Mouse (Mus musculus): Measurements from ENCODE around the gene Ier5. TPM values are rescaled to one million over a fixed set of nuclear protein-coding genes. Genes with fewer than 3 reads are reported as not detected.

Ier5 gene
- polyA plus RNA-seq, 1 experiment from 2014 or later: 10.8 TPM

- H3K36me3 ChIP-seq: no peaks in the 10 kb centered on the region
- peaks cover 28% of the 10 kb centered on the region for H3K4me1 ChIP-seq
- 84% methylated on average over 7 of the region's 7 CpGs for WGBS
- H3K4me2 ChIP-seq (replicated peaks): no peak overlapping the region
- no peaks in the 10 kb centered on the region; the same call in 1 of the 2 replicates for H3K27me3 ChIP-seq
- no peak overlapping the region for H3K9ac ChIP-seq
- ATAC-seq (ENCODE audit: insufficient number of reproducible peaks, low FRiP score, low TSS enrichment, low read depth): no peak
- no peak overlapping the region for H3K4me3 ChIP-seq (replicated peaks)
- H3K27ac ChIP-seq (replicated peaks): no peak overlapping the region
- no peaks in the 10 kb centered on the region for H3K9me3 ChIP-seq (replicated peaks)
Measured at GRCm38 (mm10) chr1:155062057-155062456, 37.4 kb downstream of the Ier5 start.

DNA sequence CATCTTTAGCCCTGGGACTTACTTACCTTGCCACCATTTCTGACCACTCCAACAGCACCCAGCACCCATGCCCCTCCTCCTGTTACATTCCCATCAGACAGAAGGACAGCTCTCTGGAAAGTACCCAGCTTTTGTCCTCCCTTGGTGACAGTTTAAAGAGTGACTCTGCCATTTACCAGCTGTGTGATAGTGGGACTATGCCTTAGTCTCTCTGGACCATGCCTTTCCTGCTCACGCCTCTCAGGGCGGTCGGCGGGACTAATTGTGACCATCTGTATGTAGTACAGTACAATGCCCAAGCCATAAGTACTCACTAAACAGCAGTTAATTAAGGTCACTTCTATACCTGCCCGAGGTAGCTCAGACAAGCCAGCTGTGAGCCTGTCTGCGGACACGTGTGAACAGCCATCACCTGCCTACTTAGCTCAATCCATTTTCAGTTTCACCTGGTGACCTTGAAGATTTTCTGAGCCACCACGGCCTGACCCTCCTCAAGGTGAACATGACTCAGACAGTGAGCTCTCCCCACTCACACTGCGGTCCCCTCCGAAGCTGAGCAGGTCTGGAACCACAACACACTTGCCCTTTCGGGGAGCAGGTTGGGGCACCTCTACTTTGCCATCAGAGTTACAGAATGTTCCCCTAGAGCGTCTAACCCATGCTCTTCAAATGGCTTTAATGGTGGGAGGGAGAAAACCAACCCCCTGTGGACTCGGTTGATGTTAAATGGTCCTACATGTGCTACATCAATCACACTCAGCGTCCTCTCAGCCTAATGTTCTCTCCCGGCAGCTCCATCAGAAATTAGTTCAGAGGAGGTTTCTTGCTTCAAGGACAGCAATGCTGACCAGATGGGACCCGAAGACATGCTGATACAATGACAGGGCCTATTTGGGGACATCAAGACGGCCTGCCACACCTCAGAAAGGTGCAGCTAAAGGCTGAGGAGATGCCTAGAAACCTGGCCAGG, 38.3 kb downstream of the Ier5 start:
- WGBS: 67% methylated on average over 17 of the region's 17 CpGs
- H3K9me3 ChIP-seq (replicated peaks): no peaks in the 10 kb centered on the region
- no peaks in the 10 kb centered on the region; the same call in 1 of the 2 replicates for H3K27me3 ChIP-seq
- H3K4me3 ChIP-seq (replicated peaks): no peak overlapping the region
- H3K27ac ChIP-seq (replicated peaks): no peak overlapping the region
- H3K9ac ChIP-seq: no peak overlapping the region
- H3K4me1 ChIP-seq: peaks cover 25% of the 10 kb centered on the region
- H3K4me2 ChIP-seq (replicated peaks): no peak overlapping the region
- no peaks in the 10 kb centered on the region for H3K36me3 ChIP-seq
- ATAC-seq (ENCODE audit: insufficient number of reproducible peaks, low FRiP score, low TSS enrichment, low read depth): no peak

- Histone ChIP-seq H3K9me3 (replicated peaks) (no peaks in the 10 kb centered on the region), H3K27me3 (no peaks in the 10 kb centered on the region; the same call in 1 of the 2 replicates), H3K27ac (replicated peaks) (no peak overlapping the region), H3K36me3 (no peaks in the 10 kb centered on the region), H3K4me2 (replicated peaks) (no peak overlapping the region), H3K4me1 (peaks cover 27% of the 10 kb centered on the region), H3K9ac (no peak overlapping the region), H3K4me3 (replicated peaks) (no peak overlapping the region)
- WGBS: 55% methylated on average over 5 of the region's 5 CpGs
- no peak for ATAC-seq (ENCODE audit: insufficient number of reproducible peaks, low FRiP score, low TSS enrichment, low read depth)
Measured at GRCm38 (mm10) chr1:155060261-155060660, 39.2 kb downstream of the Ier5 start.

DNA sequence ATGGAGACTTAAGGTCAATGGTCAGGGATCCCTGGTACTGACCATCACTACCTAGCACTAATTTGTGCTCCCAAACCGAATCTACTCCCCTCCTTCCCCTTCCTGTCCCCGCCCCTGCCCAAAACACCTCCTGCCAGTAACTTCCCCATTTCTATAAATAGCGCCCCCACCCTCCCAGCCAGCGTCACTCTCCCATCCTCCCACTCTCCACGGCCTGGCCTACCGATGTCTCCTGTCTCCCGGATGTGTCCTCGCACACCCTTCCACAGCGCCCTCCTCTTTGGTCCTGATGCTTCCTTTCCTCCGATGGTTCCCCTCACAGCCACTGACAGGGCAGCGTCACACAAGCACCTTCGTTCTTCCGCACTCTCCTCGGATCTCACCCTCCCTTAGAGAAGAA, 39.9 kb downstream of the Ier5 start:
- WGBS: 25% methylated on average over 14 of the region's 14 CpGs
- ATAC-seq (ENCODE audit: insufficient number of reproducible peaks, low FRiP score, low TSS enrichment, low read depth): no peak

GRCm38 (mm10) chr1:155058099-155059012, 41.1 kb downstream of the Ier5 start:
- no peak for ATAC-seq (ENCODE audit: insufficient number of reproducible peaks, low FRiP score, low TSS enrichment, low read depth)
- no peaks in the 10 kb centered on the region for H3K36me3 ChIP-seq
- 58% methylated on average over 6 of the region's 6 CpGs for WGBS
- H3K9ac ChIP-seq: no peak overlapping the region
- H3K9me3 ChIP-seq (replicated peaks): no peaks in the 10 kb centered on the region
- peaks cover 41% of the 10 kb centered on the region for H3K4me1 ChIP-seq
- H3K4me3 ChIP-seq (replicated peaks): no peak overlapping the region
- H3K27ac ChIP-seq (replicated peaks): no peak overlapping the region
- H3K27me3 ChIP-seq: no peaks in the 10 kb centered on the region; the same call in 1 of the 2 replicates
- no peak overlapping the region for H3K4me2 ChIP-seq (replicated peaks)

More for the DNA sequence above, 39.9 kb downstream of the Ier5 start:
- no peaks in the 10 kb centered on the region for H3K36me3 ChIP-seq
- H3K9me3 ChIP-seq (replicated peaks): no peaks in the 10 kb centered on the region
- no peak overlapping the region for H3K4me3 ChIP-seq (replicated peaks)
- H3K9ac ChIP-seq: no peak overlapping the region
- peaks cover 33% of the 10 kb centered on the region for H3K4me1 ChIP-seq
- H3K4me2 ChIP-seq (replicated peaks): no peak overlapping the region
- H3K27me3 ChIP-seq: no peaks in the 10 kb centered on the region; the same call in 1 of the 2 replicates
- H3K27ac ChIP-seq (replicated peaks): no peak overlapping the region

DNA sequence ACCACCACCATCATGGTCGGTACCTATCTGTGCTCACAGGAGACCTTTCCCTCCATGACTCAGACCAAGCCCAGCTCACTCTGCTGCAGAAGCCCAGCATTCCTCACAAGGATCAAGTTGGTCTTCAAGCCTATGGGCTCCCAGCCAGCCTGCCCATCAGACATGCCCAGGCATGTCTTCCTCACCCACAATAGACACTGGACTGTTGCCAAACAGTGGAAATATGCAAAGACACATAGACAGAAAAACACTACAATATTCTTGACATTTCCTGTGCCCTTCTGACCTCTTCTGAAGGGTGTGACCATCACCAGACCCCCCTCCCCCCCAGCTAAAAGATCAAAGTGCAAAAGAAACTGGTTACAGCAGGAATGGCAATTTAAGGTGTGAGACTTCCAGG, 43.3 kb downstream of the Ier5 start:
- Histone ChIP-seq H3K4me3 (replicated peaks) (no peak overlapping the region), H3K4me1 (peaks cover 63% of the 10 kb centered on the region), H3K36me3 (no peaks in the 10 kb centered on the region), H3K9me3 (replicated peaks) (no peaks in the 10 kb centered on the region), H3K27me3 (no peaks in the 10 kb centered on the region), H3K27ac (replicated peaks) (no peak overlapping the region), H3K4me2 (replicated peaks) (no peak overlapping the region), H3K9ac (no peak overlapping the region)
- 86% methylated on average over 1 of the region's 1 CpGs for WGBS
- ATAC-seq (ENCODE audit: insufficient number of reproducible peaks, low FRiP score, low TSS enrichment, low read depth): no peak

GRCm38 (mm10) chr1:155055041-155055440, 44.4 kb downstream of the Ier5 start:
- 10% methylated on average over 3 of the region's 3 CpGs for WGBS
- peak; percentile 25; the same call in 1 of the 2 replicates for ATAC-seq (ENCODE audit: insufficient number of reproducible peaks, low FRiP score, low TSS enrichment, low read depth)
- no peak overlapping the region for H3K4me2 ChIP-seq (replicated peaks)

GRCm38 (mm10) chr1:155054366-155054965, 45.0 kb downstream of the Ier5 start:
- Histone ChIP-seq H3K9me3 (replicated peaks) (no peaks in the 10 kb centered on the region), H3K27ac (replicated peaks) (peak overlapping the region; percentile 78), H3K27me3 (no peaks in the 10 kb centered on the region), H3K9ac (no peak overlapping the region), H3K4me1 (peaks cover 68% of the 10 kb centered on the region), H3K36me3 (no peaks in the 10 kb centered on the region), H3K4me3 (replicated peaks) (no peak overlapping the region), H3K4me2 (replicated peaks) (no peak overlapping the region)
- 12% methylated on average over 6 of the region's 6 CpGs for WGBS
- peak; percentile 11; the same call in 1 of the 2 replicates for ATAC-seq (ENCODE audit: insufficient number of reproducible peaks, low FRiP score, low TSS enrichment, low read depth)

More at GRCm38 (mm10) chr1:155055041-155055440, 44.4 kb downstream of the Ier5 start:
- H3K9ac ChIP-seq: no peak overlapping the region
- no peaks in the 10 kb centered on the region for H3K9me3 ChIP-seq (replicated peaks)
- H3K4me3 ChIP-seq (replicated peaks): no peak overlapping the region
- peak overlapping the region; percentile 78 for H3K27ac ChIP-seq (replicated peaks)
- peaks cover 66% of the 10 kb centered on the region for H3K4me1 ChIP-seq
- no peaks in the 10 kb centered on the region for H3K36me3 ChIP-seq
- H3K27me3 ChIP-seq: no peaks in the 10 kb centered on the region

- H3K27me3 ChIP-seq: no peaks in the 10 kb centered on the region
- no peaks in the 10 kb centered on the region for H3K9me3 ChIP-seq (replicated peaks)
- no peak overlapping the region for H3K4me3 ChIP-seq (replicated peaks)
- ATAC-seq (ENCODE audit: insufficient number of reproducible peaks, low FRiP score, low TSS enrichment, low read depth): no peak
- peaks cover 66% of the 10 kb centered on the region for H3K4me1 ChIP-seq
- WGBS: 62% methylated on average over 1 of the region's 1 CpGs
- no peak overlapping the region for H3K9ac ChIP-seq
- H3K4me2 ChIP-seq (replicated peaks): no peak overlapping the region
- no peaks in the 10 kb centered on the region for H3K36me3 ChIP-seq
- H3K27ac ChIP-seq (replicated peaks): peak overlapping the region; percentile 78
Measured at GRCm38 (mm10) chr1:155053296-155053695, 46.1 kb downstream of the Ier5 start.

DNA sequence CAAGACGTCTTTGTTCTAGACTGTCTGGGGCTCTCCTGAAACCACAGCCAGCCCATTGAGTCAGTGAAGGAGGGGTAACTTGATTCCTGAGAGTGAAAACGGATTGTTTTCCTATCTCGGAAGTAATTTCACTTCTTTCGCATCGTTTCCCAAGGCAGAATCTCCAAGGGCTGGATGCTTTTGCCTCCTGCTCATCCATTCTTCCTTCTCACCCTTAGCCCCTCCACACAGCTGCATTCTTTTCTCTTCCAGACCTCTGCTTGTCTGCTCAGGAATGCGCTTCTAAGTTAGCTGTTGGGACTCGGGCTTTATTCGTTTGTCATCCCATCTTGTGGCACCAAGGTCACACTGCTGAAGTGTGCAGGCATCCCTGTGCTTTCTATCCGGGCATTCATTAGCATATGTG, 46.7 kb downstream of the Ier5 start:
- Histone ChIP-seq H3K9me3 (replicated peaks) (no peaks in the 10 kb centered on the region), H3K9ac (no peak overlapping the region), H3K4me3 (replicated peaks) (no peak overlapping the region), H3K4me1 (peaks cover 66% of the 10 kb centered on the region), H3K36me3 (no peaks in the 10 kb centered on the region), H3K27ac (replicated peaks) (peak overlapping the region; percentile 78), H3K4me2 (replicated peaks) (no peak overlapping the region; the same call in 1 of the 2 replicates), H3K27me3 (no peaks in the 10 kb centered on the region)
- ATAC-seq (ENCODE audit: insufficient number of reproducible peaks, low FRiP score, low TSS enrichment, low read depth): no peak
- WGBS: 10% methylated on average over 9 of the region's 9 CpGs

Data from embryonic facial prominence, embryonic 15.5 days (tissue).